Mouse (Mus musculus) C2C12 (cell line): ENCODE measurements around the gene Rnf144b. TPM values are rescaled to one million over a fixed set of nuclear protein-coding genes. Genes with fewer than 3 reads are reported as not detected.

Source experiments
- H3K27me3 ChIP-seq: one replicate; pipeline ENCODE4 v1.6.1; 2011; ENCODE audit not compliant: control insufficient read depth, insufficient read depth, insufficient read length
- H3K36me3 ChIP-seq: one replicate; pipeline ENCODE4 v1.6.1; 2011; ENCODE audit not compliant: control insufficient read depth, insufficient read depth
- H3K4me3 ChIP-seq: one replicate; pipeline ENCODE4 v1.5.1; 2011; ENCODE audit warnings: mild to moderate bottlenecking, control low read depth; ENCODE audit not compliant: poor library complexity, insufficient read depth, severe bottlenecking
- H3K79me2 ChIP-seq: one replicate; pipeline ENCODE4 v1.6.1; 2011; ENCODE audit not compliant: control insufficient read depth, insufficient read depth
- H3K79me3 ChIP-seq: one replicate; pipeline ENCODE4 v1.6.1; 2011; ENCODE audit warnings: low read depth, control low read depth
- H3ac ChIP-seq: one replicate; pipeline ENCODE3; 2011; ENCODE audit warnings: low read depth; ENCODE audit not compliant: control insufficient read depth, insufficient read length
- CEBPB ChIP-seq: IDR thresholded peaks from one replicate; pipeline ENCODE4 v1.6.1; 2011; ENCODE audit warnings: low read depth, mild to moderate bottlenecking, control low read depth, moderate library complexity
- CTCF ChIP-seq: IDR thresholded peaks from one replicate; pipeline ENCODE4 v1.5.1; 2011; ENCODE audit not compliant: control insufficient read depth, insufficient read depth, insufficient read length
- FOSL1 ChIP-seq: IDR thresholded peaks from one replicate; pipeline ENCODE4 v1.8.0; 2011; ENCODE audit warnings: mild to moderate bottlenecking, low read length; ENCODE audit not compliant: poor library complexity, insufficient read depth, severe bottlenecking
- MAX ChIP-seq: IDR thresholded peaks from one replicate; pipeline ENCODE4 v1.6.1; 2011; ENCODE audit warnings: mild to moderate bottlenecking, control low read depth
- MYOD1 ChIP-seq: IDR thresholded peaks from one replicate; pipeline ENCODE4 v1.6.1; 2011; ENCODE audit warnings: low read depth; ENCODE audit not compliant: control insufficient read depth, insufficient read length
- MYOG ChIP-seq: IDR thresholded peaks from one replicate; pipeline ENCODE4 v1.6.1; 2011; ENCODE audit not compliant: control insufficient read depth, insufficient read length; ENCODE audit errors: extremely low read depth
- USF1 ChIP-seq: IDR thresholded peaks from one replicate; pipeline ENCODE4 v1.6.1; 2011; ENCODE audit warnings: low read depth, mild to moderate bottlenecking, control low read depth, moderate library complexity
- long read RNA-seq, 2 experiments: library from polyadenylated mRNA; unstranded; transcript quantifications; one replicate each; pipeline ENCODE4 v2.0.0; 2019 to 2020
- polyA plus RNA-seq: library from polyadenylated mRNA; unstranded; fragments of >200 nt; fragmentation: generic; extraction: Trizol; gene quantifications from one replicate; pipeline ENCODE4 v1.2.1, GENCODE M21; 2012; ENCODE audit warnings: missing spikeins

Gene Rnf144b
- polyA plus RNA-seq, result 0.28 TPM
- long read RNA-seq, experiment 1, result 0 reads
- long read RNA-seq, experiment 2, full-length matches to known transcripts, result 4 of 5 reads
- long read RNA-seq, experiment 2, partial matches to known transcripts, result 1 of 5 reads
- long read RNA-seq, experiment 2, other reads (novel, unspliced or antisense), result 0 of 5 reads

DNA sequence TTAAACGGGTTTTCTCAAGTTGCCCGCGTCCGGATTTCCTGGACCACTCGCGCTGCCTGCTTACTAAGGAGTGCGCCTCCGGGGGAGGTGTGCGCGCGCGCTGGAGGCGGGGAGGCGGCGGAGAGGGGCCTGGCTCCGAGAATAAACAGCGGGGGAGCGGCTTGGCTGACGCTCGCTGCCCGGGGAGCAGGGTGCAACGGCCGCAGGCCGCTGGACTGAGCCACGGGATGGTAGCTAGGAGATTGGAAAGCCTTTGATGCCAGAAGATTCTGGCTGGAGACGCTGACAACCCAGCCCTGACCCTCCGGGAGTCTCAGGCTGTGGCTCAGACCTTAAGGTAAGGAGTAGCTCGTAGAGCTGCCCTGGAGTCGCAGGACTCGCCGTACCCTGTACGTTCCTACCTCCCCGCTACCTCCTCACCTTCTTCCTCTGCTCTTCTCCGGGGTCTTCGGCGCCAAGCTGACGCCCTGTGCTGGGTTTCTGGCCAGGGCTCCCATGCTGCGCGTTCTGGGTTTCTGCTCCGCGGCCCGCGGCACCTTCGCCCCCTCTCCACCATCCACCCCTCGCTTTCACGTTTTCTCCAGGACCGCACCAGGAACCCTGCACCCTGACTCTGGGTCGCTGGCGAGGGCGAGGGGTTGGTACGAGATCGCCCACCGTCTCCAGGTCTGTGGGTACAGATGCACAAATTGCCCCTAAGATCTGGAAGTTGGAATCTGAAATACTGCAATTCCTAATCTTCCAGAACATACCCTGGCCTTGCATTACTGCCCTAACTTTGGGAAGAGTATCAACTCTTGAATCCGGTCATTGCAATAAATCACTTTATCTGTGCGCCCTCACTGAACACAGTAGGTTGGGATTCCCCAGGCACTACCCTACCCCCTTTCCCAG, at the start of gene Rnf144b:
Gene Rnf144b, plus strand, starts transcription at position 120 of the 894 bp plus-strand sequence.
- Histone ChIP-seq H3K4me3 (no peak within 1 kb of the TSS), H3K27me3 (no peaks in the 10 kb centered on the region), H3K79me3 (no peaks in the 10 kb centered on the region), H3K36me3 (no peaks in the 10 kb centered on the region), H3ac (peak within 1 kb of the TSS; percentile 24), H3K79me2 (no peaks in the 10 kb centered on the region)
- TF ChIP-seq CTCF (no peak), FOSL1 (no peak), MYOG (no peak), MAX (no peak), CEBPB (no peak), MYOD1 (no peak), USF1 (no peak)

DNA sequence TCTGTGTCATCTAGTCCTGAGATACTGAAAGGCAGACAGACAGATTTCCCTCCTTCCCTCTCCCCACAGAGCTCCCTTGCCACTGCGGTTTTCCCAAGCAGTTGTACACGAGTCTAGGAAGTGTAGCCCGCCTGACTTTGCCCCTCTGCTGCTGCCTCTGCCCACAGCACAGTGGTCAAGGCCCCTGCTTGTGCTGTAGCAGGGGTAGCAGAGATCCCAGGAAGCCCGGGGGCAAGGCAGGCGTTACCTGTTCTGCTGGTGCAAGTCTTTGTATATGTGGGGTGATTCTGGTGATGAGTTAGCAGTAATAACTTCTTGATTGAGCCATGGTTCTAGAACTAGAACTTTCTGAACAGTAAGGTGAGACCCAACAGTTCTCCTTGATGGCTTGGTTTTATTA, 46.3 kb upstream of the Rnf144b start:
- no peaks in the 10 kb centered on the region for H3K27me3 ChIP-seq
- no peaks in the 10 kb centered on the region for H3K79me3 ChIP-seq
- TF ChIP-seq CEBPB (no peak), FOSL1 (no peak), USF1 (no peak)
- H3K79me2 ChIP-seq, result no peaks in the 10 kb centered on the region
- no peak overlapping the region for H3ac ChIP-seq
- H3K36me3 ChIP-seq, result peaks cover 10% of the 10 kb centered on the region
- no peak overlapping the region for H3K4me3 ChIP-seq

DNA sequence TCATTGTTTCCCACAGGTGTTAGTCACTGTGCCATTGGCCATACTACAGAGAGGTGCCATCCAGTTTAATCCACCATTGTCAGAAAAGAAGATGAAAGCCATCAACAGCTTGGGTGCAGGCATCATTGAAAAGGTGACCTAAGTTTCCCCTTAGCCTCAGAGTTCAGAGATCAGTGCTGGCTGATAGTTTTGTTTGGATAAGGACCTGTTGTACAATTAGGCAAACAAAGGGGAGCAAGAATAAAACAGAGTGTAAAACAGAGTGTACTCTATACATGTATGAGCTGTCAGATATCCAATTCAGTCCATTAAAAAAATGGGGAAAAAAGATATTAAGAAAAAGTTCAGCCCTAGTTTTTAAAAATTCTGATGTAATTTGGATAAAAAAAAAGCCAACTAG, 45.1 kb upstream of the Rnf144b start:
- no peaks in the 10 kb centered on the region for H3K79me2 ChIP-seq
- peaks cover 21% of the 10 kb centered on the region for H3K36me3 ChIP-seq
- no peak overlapping the region for H3K4me3 ChIP-seq
- no peak for TF ChIP-seq MAX
- no peak for TF ChIP-seq MYOG
- no peak for TF ChIP-seq CTCF
- TF ChIP-seq USF1, result no peak
- TF ChIP-seq MYOD1, result no peak
- TF ChIP-seq FOSL1, result no peak
- no peak for TF ChIP-seq CEBPB
- no peak overlapping the region for H3ac ChIP-seq
- no peaks in the 10 kb centered on the region for H3K27me3 ChIP-seq
- H3K79me3 ChIP-seq, result no peaks in the 10 kb centered on the region

DNA sequence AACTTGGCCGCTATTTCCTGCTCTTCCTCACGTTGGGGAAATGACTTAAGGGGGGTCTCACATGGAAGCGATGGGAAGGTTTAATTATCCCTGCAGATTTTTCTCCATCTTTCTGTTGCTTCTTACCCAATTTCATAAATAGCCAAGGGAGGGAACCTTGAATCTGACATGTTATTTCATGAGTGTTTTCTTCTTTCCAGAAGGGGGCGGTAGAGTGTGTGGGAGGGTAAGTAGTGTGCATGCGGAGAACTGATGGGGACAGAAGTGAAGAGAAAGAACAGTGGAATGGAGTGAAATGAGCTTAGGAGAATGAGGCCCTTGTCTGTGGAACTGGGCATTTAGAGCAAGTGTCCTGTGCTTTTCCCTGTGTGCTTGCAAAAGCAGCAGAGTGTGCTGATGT, 43.7 kb upstream of the Rnf144b start:
- H3K79me3 ChIP-seq, result no peaks in the 10 kb centered on the region
- no peak overlapping the region for H3ac ChIP-seq
- peaks cover 30% of the 10 kb centered on the region for H3K36me3 ChIP-seq
- no peaks in the 10 kb centered on the region for H3K27me3 ChIP-seq
- no peak overlapping the region for H3K4me3 ChIP-seq
- TF ChIP-seq USF1 (no peak), MYOD1 (no peak), CEBPB (no peak), MYOG (no peak), MAX (no peak), FOSL1 (no peak), CTCF (no peak)
- no peaks in the 10 kb centered on the region for H3K79me2 ChIP-seq

DNA sequence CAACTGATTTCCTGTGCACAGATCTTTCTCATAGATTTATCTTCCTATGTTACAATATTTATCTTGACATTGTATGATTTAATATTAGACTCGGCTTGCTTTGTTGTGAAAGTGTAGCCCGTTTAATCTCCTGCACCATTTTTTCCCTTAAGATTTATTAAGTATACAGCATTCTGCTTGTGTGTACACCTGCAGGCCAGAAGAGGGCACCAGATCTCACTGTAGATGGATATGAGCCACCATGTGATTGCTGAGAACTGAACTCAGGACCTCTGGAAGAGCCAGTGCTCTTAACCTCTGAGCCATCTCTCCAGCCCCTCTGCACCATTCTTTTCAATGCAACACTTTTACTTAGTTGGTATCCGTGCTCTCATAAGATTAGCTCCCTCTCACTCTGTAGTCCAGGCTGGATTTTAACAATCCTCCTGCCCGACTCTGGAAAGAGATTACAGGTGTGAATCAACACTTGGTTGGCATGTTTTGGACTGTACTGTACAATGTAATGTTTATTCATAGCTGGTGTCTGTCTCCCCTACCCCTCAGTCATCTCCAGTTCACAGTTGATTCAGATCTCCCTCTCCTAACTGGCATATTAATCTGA, 41.5 kb upstream of the Rnf144b start:
- no peak overlapping the region for H3K4me3 ChIP-seq
- no peaks in the 10 kb centered on the region for H3K79me2 ChIP-seq
- no peaks in the 10 kb centered on the region for H3K27me3 ChIP-seq
- peaks cover 47% of the 10 kb centered on the region for H3K36me3 ChIP-seq
- H3K79me3 ChIP-seq, result no peaks in the 10 kb centered on the region
- no peak overlapping the region for H3ac ChIP-seq
- TF ChIP-seq CEBPB (no peak), CTCF (no peak), USF1 (no peak), MYOD1 (no peak), MAX (no peak), MYOG (no peak), FOSL1 (no peak)

DNA sequence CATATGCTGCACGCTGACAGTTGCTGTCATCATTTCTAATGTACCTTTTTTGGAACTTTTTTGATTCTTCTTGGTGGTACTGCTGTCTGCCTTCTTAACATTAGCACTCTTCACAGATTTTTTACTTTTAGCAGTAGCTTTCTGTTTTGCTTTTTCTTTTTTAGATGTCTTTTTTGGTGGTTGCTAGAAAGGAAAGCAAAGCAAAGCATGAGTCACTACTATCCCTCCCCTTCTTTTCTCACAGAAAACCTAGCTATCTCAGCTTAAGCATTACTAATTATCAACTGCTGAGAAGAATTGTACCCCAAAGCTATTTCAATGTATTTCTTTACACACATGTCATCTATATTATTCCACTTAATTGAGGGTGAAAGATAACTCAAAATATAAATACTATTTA, 34.0 kb upstream of the Rnf144b start:
- peaks cover 44% of the 10 kb centered on the region for H3K79me2 ChIP-seq
- no peak overlapping the region for H3ac ChIP-seq
- H3K79me3 ChIP-seq, result peaks cover 24% of the 10 kb centered on the region
- TF ChIP-seq USF1, result no peak
- TF ChIP-seq MAX, result no peak
- TF ChIP-seq FOSL1, result no peak
- H3K4me3 ChIP-seq, result no peak overlapping the region
- peaks cover 95% of the 10 kb centered on the region for H3K36me3 ChIP-seq
- H3K27me3 ChIP-seq, result no peaks in the 10 kb centered on the region
